Mouse (Mus musculus) splenic B cell, adult 2 months (primary cell): ENCODE data around the gene Sh3bp4.

ENCODE experiments used
- DNase-seq: peaks from one replicate; pipeline ENCODE4 v3.0.0-alpha.2; 2011; ENCODE audit warnings: low read depth, low spot score
- H3K27me3 ChIP-seq: 2 replicates; pipeline ENCODE4 v1.6.1; 2012; ENCODE audit warnings: mild to moderate bottlenecking, low read length, moderate library complexity, mixed read lengths; ENCODE audit not compliant: control insufficient read depth, poor library complexity, insufficient read depth, severe bottlenecking
- H3K36me3 ChIP-seq: 2 replicates; pipeline ENCODE4 v1.6.1; 2012; ENCODE audit warnings: mild to moderate bottlenecking, low read length, moderate library complexity, mixed read lengths; ENCODE audit not compliant: control insufficient read depth, poor library complexity, insufficient read depth, severe bottlenecking

The Sh3bp4 gene

DNA sequence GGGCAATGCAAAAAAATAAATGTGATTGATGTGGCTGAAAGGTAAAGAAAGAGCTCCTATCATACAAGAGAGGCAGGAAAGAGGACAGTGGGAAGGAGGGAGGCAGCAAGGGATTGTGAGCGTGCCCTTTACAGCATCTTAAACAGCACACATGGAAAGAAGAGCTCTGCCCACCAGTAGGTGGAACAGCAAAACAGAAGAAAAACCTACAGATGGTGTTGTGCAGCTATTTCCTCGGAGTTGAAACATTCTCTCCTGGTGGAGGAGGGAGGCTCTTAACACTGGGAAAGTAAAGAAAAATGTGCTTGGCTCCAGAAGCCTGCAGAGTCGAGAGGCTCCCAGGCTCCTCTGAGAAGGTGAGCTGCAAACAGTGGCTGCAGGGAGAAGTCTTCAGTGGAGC lies 12.8 kb upstream of the Sh3bp4 start:
- no peaks in the 10 kb centered on the region for H3K36me3 ChIP-seq
- no peak for DNase-seq
- H3K27me3 ChIP-seq = no peaks in the 10 kb centered on the region

DNA sequence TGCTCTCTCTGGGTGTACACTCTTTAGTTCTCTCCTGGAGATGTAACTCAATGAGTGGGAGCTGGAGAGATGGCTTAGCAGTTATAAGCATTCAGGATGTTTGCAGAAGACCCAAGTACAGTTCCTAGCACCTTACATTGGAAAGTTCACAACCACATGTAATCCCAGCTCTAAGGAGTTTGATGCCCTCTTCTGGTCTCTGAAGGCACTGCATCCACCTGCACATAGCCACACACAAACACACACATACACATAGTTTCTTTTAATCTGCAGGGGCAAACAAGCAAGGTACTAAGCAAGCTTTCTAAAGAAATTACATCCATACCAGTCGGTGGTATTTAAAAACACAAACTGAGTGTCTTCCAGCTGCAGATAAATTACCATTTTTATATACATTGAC lies 12.2 kb upstream of the Sh3bp4 start:
- H3K27me3 ChIP-seq = no peaks in the 10 kb centered on the region
- no peak for DNase-seq
- H3K36me3 ChIP-seq = no peaks in the 10 kb centered on the region

GRCm38 (mm10) chr1:89062977-89063376 lies 7.2 kb upstream of the Sh3bp4 start:
- no peaks in the 10 kb centered on the region for H3K36me3 ChIP-seq
- no peaks in the 10 kb centered on the region for H3K27me3 ChIP-seq
- no peak for DNase-seq

DNA sequence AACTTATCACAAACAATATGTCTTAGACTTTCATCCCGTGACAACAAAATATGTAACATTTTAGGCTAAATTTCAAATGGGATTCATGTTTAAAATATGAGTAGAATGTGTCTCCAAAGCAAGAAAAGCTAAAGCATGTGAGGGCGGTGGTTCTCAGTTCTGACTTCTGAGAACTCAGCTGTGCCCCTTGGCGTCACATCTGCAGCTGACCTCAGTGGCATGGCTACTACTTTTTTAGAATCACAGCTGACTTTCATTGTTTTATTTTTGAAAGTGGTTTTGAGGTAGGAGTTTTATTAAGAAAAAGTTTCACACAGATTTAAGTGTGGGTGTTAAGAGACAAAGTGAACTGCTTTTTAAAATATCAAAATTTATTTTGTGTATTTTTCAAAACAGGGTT lies 6.4 kb upstream of the Sh3bp4 start:
- DNase-seq = no peak
- Histone ChIP-seq H3K27me3 (no peaks in the 10 kb centered on the region), H3K36me3 (no peaks in the 10 kb centered on the region)

DNA sequence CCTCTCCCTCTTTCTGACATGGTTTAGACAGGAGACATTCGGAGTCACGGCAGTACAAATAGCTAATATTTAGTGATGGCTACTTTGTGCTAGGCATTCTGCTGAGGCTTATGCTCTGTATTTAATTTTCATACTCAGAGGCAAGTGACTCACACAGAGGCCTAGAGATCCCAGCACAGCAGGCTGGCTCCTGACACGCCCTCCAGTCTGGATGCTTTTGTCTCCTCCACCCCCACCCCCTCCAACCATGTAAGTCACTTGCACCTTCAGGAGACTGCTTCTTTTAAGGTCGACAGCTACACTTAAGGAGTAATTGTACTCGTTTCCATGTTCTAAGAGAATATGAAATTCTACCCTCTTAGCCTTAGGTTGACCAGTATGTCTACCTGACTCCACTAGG lies 1.4 kb upstream of the Sh3bp4 start:
- 0 out of 2 replicates have a peak, but pooled peaks cover 2% of the 10 kb centered on the region for H3K27me3 ChIP-seq
- no peak for DNase-seq
- no peaks in the 10 kb centered on the region for H3K36me3 ChIP-seq

DNA sequence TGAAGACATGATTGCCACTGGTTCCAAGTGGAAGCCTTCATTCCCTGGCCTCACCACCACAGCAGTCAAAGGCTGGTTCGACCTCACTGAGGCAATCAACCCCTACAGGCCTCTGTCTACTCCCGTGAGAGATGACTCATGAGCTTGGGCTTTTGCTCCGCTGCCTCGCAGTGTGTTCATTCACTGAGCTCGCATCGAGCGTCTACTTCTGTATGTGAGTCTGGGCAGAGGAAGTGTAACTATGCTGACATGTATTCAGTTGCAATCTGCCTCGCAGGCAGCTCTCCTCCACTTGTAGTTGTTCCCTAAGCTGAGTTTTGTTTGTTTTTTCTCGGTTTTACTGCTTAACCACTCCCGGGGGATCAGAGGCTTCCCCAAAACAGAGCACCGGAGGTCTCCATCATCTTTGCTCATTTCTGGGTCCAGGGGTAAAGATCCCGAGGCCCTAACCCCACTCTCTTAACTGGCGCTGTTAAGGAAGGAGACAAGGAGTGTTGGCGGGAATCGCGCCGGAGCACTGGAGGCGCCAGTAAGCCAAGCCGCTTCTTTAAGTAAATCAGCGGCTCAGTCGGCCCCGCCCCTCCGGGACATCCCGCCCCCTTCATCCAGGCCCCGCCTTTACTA lies 624 bp upstream of the Sh3bp4 start:
- Histone ChIP-seq H3K36me3 (no peaks in the 10 kb centered on the region), H3K27me3 (0 out of 2 replicates have a peak, but pooled peaks cover 2% of the 10 kb centered on the region)
- DNase-seq = peak; percentile 50

DNA sequence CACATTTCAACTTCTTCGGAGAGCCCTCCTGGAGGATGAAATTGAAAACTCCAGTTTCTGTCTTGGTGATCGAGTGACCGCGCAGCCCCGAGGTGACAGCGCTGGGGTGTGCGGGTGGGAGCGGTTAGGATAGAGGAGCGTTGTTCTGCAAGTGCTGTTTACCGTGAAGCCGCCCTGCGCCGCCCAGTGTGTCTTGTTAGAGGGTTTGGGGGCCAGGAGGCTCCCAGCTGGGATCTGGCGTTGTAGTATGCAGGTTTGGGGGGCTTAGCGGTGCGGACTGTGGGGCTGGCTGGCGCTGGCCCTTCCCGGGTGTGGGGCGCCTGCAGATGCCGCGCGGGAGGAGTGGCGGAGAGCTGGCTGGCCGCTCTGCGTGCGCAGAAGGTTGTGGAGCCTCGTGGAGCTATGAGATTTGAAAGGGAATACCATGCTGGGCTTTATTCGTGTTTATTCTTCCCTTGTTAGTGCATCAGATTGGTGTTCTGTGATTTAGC lies 701 bp downstream of the Sh3bp4 start:
- peak; percentile 1 for DNase-seq
- Histone ChIP-seq H3K36me3 (no peaks in the 10 kb centered on the region), H3K27me3 (0 out of 2 replicates have a peak, but pooled peaks cover 2% of the 10 kb centered on the region)

GRCm38 (mm10) chr1:89071371-89072142 lies 1.3 kb downstream of the Sh3bp4 start:
- Histone ChIP-seq H3K36me3 (no peaks in the 10 kb centered on the region), H3K27me3 (0 out of 2 replicates have a peak, but pooled peaks cover 2% of the 10 kb centered on the region)
- DNase-seq = no peak

DNA sequence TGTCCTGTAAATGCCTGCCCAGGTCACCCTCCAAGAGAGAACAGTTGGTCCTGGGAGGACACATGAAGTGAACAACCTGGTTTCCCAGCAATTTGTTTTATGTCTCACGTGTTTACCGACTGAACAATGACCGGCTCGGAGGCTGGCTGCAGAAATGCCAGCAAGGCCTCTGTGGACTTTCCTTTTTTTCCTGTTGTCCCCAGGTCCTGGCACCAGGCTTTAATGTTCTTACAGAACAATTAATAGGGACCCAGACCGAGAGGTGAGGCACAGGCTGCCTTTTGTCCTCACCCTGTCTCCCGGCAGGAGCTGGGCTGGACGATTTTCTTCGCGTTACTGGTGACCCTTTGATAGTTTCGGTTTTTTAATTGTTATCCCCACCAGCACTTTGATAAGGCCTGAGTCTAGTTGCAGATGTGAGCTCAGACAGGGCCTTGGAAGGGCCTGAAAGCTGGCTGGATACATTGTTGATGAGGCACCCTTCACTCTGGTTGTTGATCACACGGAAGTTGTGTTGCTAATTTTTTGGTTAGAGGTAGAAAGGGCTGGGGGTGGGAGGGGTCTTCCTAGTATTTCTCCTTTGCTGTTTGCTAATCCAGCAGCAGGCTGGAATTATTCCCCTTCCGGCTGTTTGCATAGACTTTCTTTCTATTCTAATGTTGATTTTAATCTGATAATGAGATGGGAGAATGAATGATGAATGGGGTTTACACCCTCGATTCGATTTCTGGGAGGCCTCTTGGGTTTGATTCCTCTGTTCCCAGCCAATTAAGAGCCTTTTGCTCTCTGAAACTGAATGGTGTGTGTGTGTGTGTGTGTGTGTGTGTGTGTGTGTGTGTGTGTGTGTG lies 2.2 kb downstream of the Sh3bp4 start:
- Histone ChIP-seq H3K27me3 (0 out of 2 replicates have a peak, but pooled peaks cover 2% of the 10 kb centered on the region), H3K36me3 (no peaks in the 10 kb centered on the region)
- no peak for DNase-seq

DNA sequence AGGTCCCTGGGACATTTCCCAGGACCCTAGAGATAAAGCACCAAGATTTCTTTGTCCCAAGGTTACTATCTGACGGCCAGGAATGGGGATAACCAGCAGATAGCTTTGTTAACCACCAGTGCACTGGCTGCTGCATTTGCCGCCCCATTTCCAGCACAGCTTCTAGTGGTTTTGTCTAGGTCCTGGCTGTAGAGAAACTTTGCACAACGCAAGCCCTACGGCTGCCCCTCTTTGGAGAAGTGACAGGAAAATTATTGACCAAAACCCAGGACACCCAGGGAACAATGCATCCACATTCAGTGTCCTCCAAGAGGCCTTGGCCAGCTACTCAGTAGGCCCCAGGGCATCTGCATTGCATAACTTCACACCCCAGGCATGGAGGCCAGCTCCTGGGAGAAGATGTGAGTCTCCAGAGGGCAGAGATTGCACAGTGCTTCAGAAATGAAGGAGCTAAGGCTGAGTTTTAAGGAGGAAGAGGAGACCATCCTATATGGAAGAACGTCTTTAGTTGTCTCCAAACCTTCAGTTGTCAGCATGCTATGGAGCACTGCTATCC lies 3.2 kb downstream of the Sh3bp4 start:
- Histone ChIP-seq H3K27me3 (0 out of 2 replicates have a peak, but pooled peaks cover 2% of the 10 kb centered on the region), H3K36me3 (no peaks in the 10 kb centered on the region)
- no peak for DNase-seq

GRCm38 (mm10) chr1:89074678-89075077 lies 4.5 kb downstream of the Sh3bp4 start:
- H3K27me3 ChIP-seq = 0 out of 2 replicates have a peak, but pooled peaks cover 2% of the 10 kb centered on the region
- no peak for DNase-seq

DNA sequence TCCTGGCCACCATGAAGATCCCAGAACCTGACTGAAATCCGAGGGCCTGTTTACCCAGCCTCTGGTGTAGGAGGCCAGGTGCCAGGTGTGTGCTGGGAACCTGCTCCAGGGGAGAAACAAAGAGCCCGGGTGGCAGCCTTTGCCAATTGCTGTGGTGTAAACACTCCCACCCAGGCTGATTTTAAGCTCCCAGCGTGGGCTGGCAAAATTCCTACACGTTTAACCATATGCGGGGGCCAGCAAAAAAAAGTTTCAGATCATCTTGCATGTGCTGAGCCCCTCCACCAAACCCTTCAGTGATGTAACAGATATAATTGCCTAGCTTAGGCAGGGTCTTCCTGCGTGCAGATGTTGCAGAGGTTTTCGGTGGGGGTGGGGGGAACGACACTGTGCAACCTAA lies 4.9 kb downstream of the Sh3bp4 start:
- H3K27me3 ChIP-seq = 0 out of 2 replicates have a peak, but pooled peaks cover 2% of the 10 kb centered on the region
- H3K36me3 ChIP-seq = no peaks in the 10 kb centered on the region
- no peak for DNase-seq

More at GRCm38 (mm10) chr1:89074678-89075077, 4.5 kb downstream of the Sh3bp4 start:
- no peaks in the 10 kb centered on the region for H3K36me3 ChIP-seq

GRCm38 (mm10) chr1:89076777-89077176 lies 6.6 kb downstream of the Sh3bp4 start:
- Histone ChIP-seq H3K27me3 (no peaks in the 10 kb centered on the region), H3K36me3 (no peaks in the 10 kb centered on the region)
- DNase-seq = no peak

GRCm38 (mm10) chr1:89078240-89078639 lies 8.0 kb downstream of the Sh3bp4 start:
- no peaks in the 10 kb centered on the region for H3K27me3 ChIP-seq
- no peak for DNase-seq
- no peaks in the 10 kb centered on the region for H3K36me3 ChIP-seq
